Mouse (Mus musculus) liver, adult 2 months (tissue): ENCODE data around the gene Pbx4. TPM values are rescaled to one million over a fixed set of nuclear protein-coding genes. Genes with fewer than 3 reads are reported as not detected.

ENCODE experiments used
- DNase-seq: peaks from one replicate; pipeline ENCODE4 v3.0.0-alpha.2; 2011; ENCODE audit warnings: low read depth, low spot score; ENCODE audit errors: extremely low read depth
- H3K27ac ChIP-seq: fragments of 200-500 bp; replicated peaks from 2 replicates; pipeline ENCODE4 v1.5.1; 2012; ENCODE audit warnings: low read depth, mild to moderate bottlenecking, control low read depth, inconsistent platforms, low read length; ENCODE audit not compliant: insufficient read depth
- H3K27me3 ChIP-seq: fragments of 200-500 bp; 2 replicates; pipeline ENCODE4 v1.6.1; 2012; ENCODE audit warnings: mild to moderate bottlenecking, moderate library complexity, low read length, inconsistent platforms; ENCODE audit not compliant: control insufficient read depth, insufficient read depth
- H3K36me3 ChIP-seq: fragments of 200-500 bp; 2 replicates; pipeline ENCODE4 v1.6.1; 2012; ENCODE audit warnings: low read length, inconsistent platforms; ENCODE audit not compliant: control insufficient read depth, insufficient read depth
- H3K4me1 ChIP-seq: fragments of 200-500 bp; 2 replicates; pipeline ENCODE4 v1.6.1; 2011; ENCODE audit warnings: low read length; ENCODE audit not compliant: control insufficient read depth, insufficient read depth
- H3K4me3 ChIP-seq: fragments of 200-500 bp; 2 replicates; pipeline ENCODE4 v1.5.1; 2011; ENCODE audit warnings: low read depth, mild to moderate bottlenecking, control low read depth, low read length, moderate library complexity; ENCODE audit not compliant: insufficient read depth
- H3K79me2 ChIP-seq: fragments of 200-500 bp; 2 replicates; pipeline ENCODE4 v1.6.1; 2012; ENCODE audit warnings: inconsistent platforms, mild to moderate bottlenecking, low read length, moderate library complexity; ENCODE audit not compliant: control insufficient read depth, insufficient read depth
- H3K9ac ChIP-seq: fragments of 200-500 bp; 2 replicates; pipeline ENCODE4 v1.6.1; 2012; ENCODE audit warnings: low read depth, mild to moderate bottlenecking, control low read depth, inconsistent platforms, low read length
- CTCF ChIP-seq: fragments of 200-500 bp; IDR thresholded peaks from 2 replicates; pipeline ENCODE4 v1.5.1; 2011; ENCODE audit warnings: low read depth, low read length, control low read depth
- POLR2A ChIP-seq: fragments of 200-500 bp; IDR thresholded peaks from 2 replicates; pipeline ENCODE4 v1.6.1; 2011; ENCODE audit warnings: low read length, control low read depth; ENCODE audit not compliant: insufficient read depth; ENCODE audit errors: extremely low read depth
- WGBS: fragments of 180-500 bp; shearing (Covaris S2); methylation state at CpG from one replicate; pipeline ENCODE4 v1.1.7; 2018; 5-methylcytosine and 5-hydroxymethylcytosine counted together
- polyA plus RNA-seq: library from polyadenylated mRNA; depleted of rRNA; stranded (reverse); fragments of >200 nt; gene quantifications from 2 replicates; pipeline ENCODE4 v1.2.3, GENCODE M21; 2012
- total RNA-seq: library from RNA; depleted of rRNA; stranded (reverse); fragments of >200 nt; gene quantifications from 2 replicates; pipeline ENCODE4 v1.2.3, GENCODE M21; 2014

Gene Pbx4
- total and polyA plus RNA-seq, 2 experiments: 0.46 to 1.7 TPM

DNA sequence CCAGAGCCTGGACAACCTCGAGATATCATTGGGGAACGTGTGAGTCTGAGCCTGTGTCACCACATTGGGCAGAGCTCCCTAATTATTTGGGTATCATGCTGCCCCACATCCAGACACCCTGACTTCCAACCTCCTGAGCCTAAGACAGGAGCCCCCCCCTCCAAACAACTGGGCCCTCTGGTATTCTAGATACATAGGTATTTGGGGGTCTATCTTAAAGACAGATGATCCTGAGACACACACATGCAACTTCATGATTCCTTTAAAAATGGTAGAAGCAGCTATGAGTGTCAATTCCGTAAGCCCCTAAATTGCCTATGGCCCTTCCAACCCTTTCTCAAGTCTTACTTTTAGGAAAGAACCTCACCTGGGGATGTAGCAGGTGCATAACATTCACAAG, 22.5 kb upstream of the Pbx4 start:
- H3K4me3 ChIP-seq: no peak overlapping the region
- no peak overlapping the region for H3K27ac ChIP-seq
- H3K36me3 ChIP-seq: peaks cover 10% of the 10 kb centered on the region
- H3K27me3 ChIP-seq: no peaks in the 10 kb centered on the region
- 0 out of 2 replicates have a peak, but pooled peaks cover 3% of the 10 kb centered on the region for H3K4me1 ChIP-seq
- H3K9ac ChIP-seq: no peak overlapping the region
- DNase-seq: no peak
- TF ChIP-seq POLR2A: no peak
- TF ChIP-seq CTCF: no peak
- WGBS: 87% methylated on average over 3 of the region's 3 CpGs
- no peaks in the 10 kb centered on the region for H3K79me2 ChIP-seq

- TF ChIP-seq POLR2A: no peak
- no peak for TF ChIP-seq CTCF
- Histone ChIP-seq H3K79me2 (no peaks in the 10 kb centered on the region), H3K4me1 (no peaks in the 10 kb centered on the region), H3K9ac (no peak overlapping the region), H3K4me3 (no peak overlapping the region), H3K27ac (no peak overlapping the region), H3K36me3 (peaks cover 1% of the 10 kb centered on the region; the same call in 1 of the 2 replicates), H3K27me3 (no peaks in the 10 kb centered on the region)
- 91% methylated on average over 2 of the region's 2 CpGs for WGBS
- no peak for DNase-seq
Observed at GRCm38 (mm10) chr8:69814881-69815280, 17.4 kb upstream of the Pbx4 start.

DNA sequence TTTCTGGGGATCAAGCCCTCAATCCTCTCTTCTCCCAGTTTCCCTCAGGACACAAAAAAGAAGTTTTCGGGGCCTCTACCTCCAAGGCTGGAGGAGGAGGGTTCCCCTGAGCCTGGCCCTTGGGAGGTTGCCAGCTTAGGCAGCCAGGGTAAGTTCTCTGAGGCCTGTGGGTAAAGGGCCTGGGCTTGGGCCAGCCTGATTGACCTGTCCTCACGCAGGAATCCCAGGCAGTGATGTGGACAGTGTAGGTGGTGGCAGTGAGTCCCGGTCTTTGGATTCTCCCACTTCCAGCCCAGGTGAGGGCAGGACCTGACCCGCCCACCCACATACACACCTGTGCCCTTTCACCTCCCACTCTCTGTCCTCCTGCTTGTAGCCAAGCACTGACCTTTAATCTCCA, 16.9 kb upstream of the Pbx4 start:
- Histone ChIP-seq H3K9ac (no peak overlapping the region), H3K27me3 (no peaks in the 10 kb centered on the region), H3K79me2 (no peaks in the 10 kb centered on the region), H3K27ac (no peak overlapping the region), H3K36me3 (peaks cover 1% of the 10 kb centered on the region; the same call in 1 of the 2 replicates), H3K4me3 (no peak overlapping the region), H3K4me1 (no peaks in the 10 kb centered on the region)
- WGBS: 74% methylated on average over 4 of the region's 4 CpGs
- TF ChIP-seq POLR2A (no peak), CTCF (no peak)
- no peak for DNase-seq

DNA sequence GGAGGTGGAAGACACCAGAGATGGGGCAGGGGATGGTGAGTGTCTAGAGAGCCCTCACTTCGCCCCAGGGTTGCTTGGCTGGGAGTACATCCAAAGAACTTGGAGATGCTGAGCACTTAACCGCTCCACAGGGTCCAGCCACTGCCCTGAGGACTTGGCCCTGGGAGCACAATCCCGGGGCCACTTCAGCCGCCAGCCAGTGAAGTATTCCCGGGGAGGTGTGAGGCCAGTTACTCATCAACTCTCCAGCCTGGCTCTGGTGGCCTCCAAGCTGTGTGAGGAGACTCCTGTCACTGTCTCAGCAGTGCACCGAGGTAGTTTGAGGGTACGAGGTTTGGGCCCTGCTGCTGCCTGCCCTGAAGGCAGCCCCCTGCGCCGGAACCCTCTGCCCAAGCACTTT, 11.8 kb upstream of the Pbx4 start:
- Histone ChIP-seq H3K27me3 (no peaks in the 10 kb centered on the region), H3K4me3 (no peak overlapping the region), H3K9ac (no peak overlapping the region), H3K79me2 (no peaks in the 10 kb centered on the region), H3K27ac (no peak overlapping the region), H3K4me1 (peaks cover 6% of the 10 kb centered on the region; the same call in 1 of the 2 replicates), H3K36me3 (no peaks in the 10 kb centered on the region)
- no peak for DNase-seq
- TF ChIP-seq POLR2A (no peak), CTCF (no peak)
- WGBS: 66% methylated on average over 9 of the region's 9 CpGs

- DNase-seq: no peak
- no peak overlapping the region for H3K27ac ChIP-seq
- 4% methylated on average over 17 of the region's 22 CpGs for WGBS
- H3K36me3 ChIP-seq: no peaks in the 10 kb centered on the region
- TF ChIP-seq CTCF: no peak
- no peak for TF ChIP-seq POLR2A
- H3K27me3 ChIP-seq: no peaks in the 10 kb centered on the region
- no peaks in the 10 kb centered on the region for H3K79me2 ChIP-seq
- peaks cover 6% of the 10 kb centered on the region; the same call in 1 of the 2 replicates for H3K4me1 ChIP-seq
- peak overlapping the region; percentile 82 for H3K4me3 ChIP-seq
- H3K9ac ChIP-seq: peak overlapping the region; percentile 80
Observed at GRCm38 (mm10) chr8:69821971-69822385, 10.3 kb upstream of the Pbx4 start.

GRCm38 (mm10) chr8:69822386-69823191, 9.7 kb upstream of the Pbx4 start, which contains the start of gene Lpar2:
Gene Lpar2 (plus strand): TSS chr8:69822429.
- Histone ChIP-seq H3K27ac (no peak within 1 kb of the TSS), H3K27me3 (no peaks in the 10 kb centered on the region), H3K36me3 (no peaks in the 10 kb centered on the region), H3K79me2 (no peaks in the 10 kb centered on the region), H3K9ac (peak within 1 kb of the TSS; percentile 80), H3K4me1 (peaks cover 6% of the 10 kb centered on the region; the same call in 1 of the 2 replicates), H3K4me3 (peak within 1 kb of the TSS; percentile 82)
- DNase-seq: peak; percentile 55
- TF ChIP-seq POLR2A (no peak), CTCF (no peak)
- WGBS: 16% methylated on average over 32 of the region's 35 CpGs
